Mouse (Mus musculus): ENCODE data around the gene Smchd1.

GRCm38 (mm10) chr17:71471261-71471660 is 3.9 kb downstream of the Smchd1 start:
- no peak for TF ChIP-seq CTCF (IDR thresholded peaks at IDR 0.05; ENCODE audit: extremely low read depth, insufficient read length, insufficient replicate concordance, low read depth, low read length)
- no peak for TF ChIP-seq POLR2A (IDR thresholded peaks at IDR 0.05; ENCODE audit: low read depth, low read length)
